Mouse (Mus musculus) embryonic facial prominence, embryonic 13.5 days (tissue): ENCODE measurements around the gene Cphx1. TPM values are rescaled to one million over a fixed set of nuclear protein-coding genes. Genes with fewer than 3 reads are reported as not detected.
"Not testable (repeated sequence)": the region's sequence is repeated elsewhere in the genome, so short reads cannot be mapped to it uniquely, and the experiment has no call there.

ENCODE experiments used
- ATAC-seq: fragments of 200-750 bp; cut with Nextera tagmentation; 2 replicates; pipeline ENCODE4 v1.8.0; 2017; ENCODE audit warnings: low read depth; ENCODE audit not compliant: insufficient number of reproducible peaks, insufficient read depth, low FRiP score, low TSS enrichment
- H3K27ac ChIP-seq: fragments of 300-500 bp; sonication (generic); 2 replicates; pipeline ENCODE4 v1.5.1; 2015; ENCODE audit warnings: moderate library complexity, mild to moderate bottlenecking, inconsistent platforms
- H3K27me3 ChIP-seq: fragments of 300-500 bp; sonication (generic); 2 replicates; pipeline ENCODE4 v1.6.1; 2015; ENCODE audit warnings: mild to moderate bottlenecking, inconsistent platforms
- H3K36me3 ChIP-seq: fragments of 300-500 bp; sonication (generic); 2 replicates; pipeline ENCODE4 v1.6.1; 2015; ENCODE audit warnings: mild to moderate bottlenecking, inconsistent platforms
- H3K4me1 ChIP-seq: fragments of 300-500 bp; sonication (generic); 2 replicates; pipeline ENCODE4 v1.6.1; 2015; ENCODE audit warnings: inconsistent platforms
- H3K4me2 ChIP-seq: fragments of 300-500 bp; sonication (generic); 2 replicates; pipeline ENCODE4 v1.6.1; 2015; ENCODE audit warnings: moderate library complexity, mild to moderate bottlenecking, inconsistent platforms
- H3K4me3 ChIP-seq: fragments of 300-500 bp; sonication (generic); 2 replicates; pipeline ENCODE4 v1.5.1; 2015; ENCODE audit warnings: mild to moderate bottlenecking, inconsistent platforms
- H3K9ac ChIP-seq: fragments of 300-500 bp; sonication (generic); 2 replicates; pipeline ENCODE4 v1.6.1; 2015; ENCODE audit warnings: mild to moderate bottlenecking, inconsistent platforms
- H3K9me3 ChIP-seq: fragments of 300-500 bp; sonication (generic); 2 replicates; pipeline ENCODE4 v1.6.1; 2016; ENCODE audit warnings: inconsistent platforms
- WGBS: fragments of 180-500 bp; shearing (Covaris S2); methylation state at CpG from one replicate; pipeline ENCODE4 v1.1.7; 2015; ENCODE audit warnings: mixed read lengths; 5-methylcytosine and 5-hydroxymethylcytosine counted together
- polyA plus RNA-seq: library from polyadenylated mRNA; unstranded; fragments of >200 nt; fragmentation: Nextera tagmentation; extraction: Ambion mirVana; gene quantifications from 2 replicates; pipeline ENCODE4 v1.2.1, GENCODE M21; 2015

Gene Cphx1
- polyA plus RNA-seq, result not detected in 2 replicates

- not testable (repeated sequence) for ATAC-seq, H3K4me3 ChIP-seq
Observed at GRCm38 (mm10) chr14:25938004-25938403, at the start of gene Cphx1. Gene Cphx1 (plus strand): TSS chr14:25938304.

GRCm38 (mm10) chr14:25894566-25894965 lies 43.5 kb upstream of the Cphx1 start:
- not testable (repeated sequence) for H3K4me1 ChIP-seq, H3K4me3 ChIP-seq, H3K36me3 ChIP-seq, H3K9ac ChIP-seq, ATAC-seq, H3K27ac ChIP-seq, H3K27me3 ChIP-seq, H3K4me2 ChIP-seq, H3K9me3 ChIP-seq
- no CpG with 5 or more reads among the region's 3 CpGs for WGBS

More at GRCm38 (mm10) chr14:25938004-25938403, at the start of gene Cphx1:
- H3K9ac ChIP-seq, H3K9me3 ChIP-seq, H3K4me1 ChIP-seq, H3K4me2 ChIP-seq, H3K27me3 ChIP-seq, H3K36me3 ChIP-seq, H3K27ac ChIP-seq: not testable (repeated sequence)
- no CpG with 5 or more reads among the region's 8 CpGs for WGBS

- H3K4me1 ChIP-seq, H3K4me3 ChIP-seq, H3K9ac ChIP-seq, H3K36me3 ChIP-seq, ATAC-seq, H3K4me2 ChIP-seq, H3K9me3 ChIP-seq, H3K27me3 ChIP-seq, H3K27ac ChIP-seq: not testable (repeated sequence)
- no CpG with 5 or more reads among the region's 7 CpGs for WGBS
Observed at GRCm38 (mm10) chr14:25895686-25896085, 42.4 kb upstream of the Cphx1 start.

- not testable (repeated sequence) for H3K4me3 ChIP-seq, H3K27me3 ChIP-seq, H3K9ac ChIP-seq, H3K36me3 ChIP-seq, H3K9me3 ChIP-seq, ATAC-seq, H3K4me2 ChIP-seq, H3K27ac ChIP-seq, H3K4me1 ChIP-seq
- no CpG with 5 or more reads among the region's 10 CpGs for WGBS
Observed at GRCm38 (mm10) chr14:25903000-25903399, 35.1 kb upstream of the Cphx1 start, which contains the start of gene Plac9a. Gene Plac9a (minus strand): TSS chr14:25903100.

- no CpG with 5 or more reads among the region's 5 CpGs for WGBS
- not testable (repeated sequence) for H3K27ac ChIP-seq, H3K27me3 ChIP-seq, H3K36me3 ChIP-seq, H3K4me2 ChIP-seq, H3K9me3 ChIP-seq, H3K4me3 ChIP-seq, ATAC-seq, H3K9ac ChIP-seq, H3K4me1 ChIP-seq
Observed at GRCm38 (mm10) chr14:25905243-25905642, 32.9 kb upstream of the Cphx1 start.

DNA sequence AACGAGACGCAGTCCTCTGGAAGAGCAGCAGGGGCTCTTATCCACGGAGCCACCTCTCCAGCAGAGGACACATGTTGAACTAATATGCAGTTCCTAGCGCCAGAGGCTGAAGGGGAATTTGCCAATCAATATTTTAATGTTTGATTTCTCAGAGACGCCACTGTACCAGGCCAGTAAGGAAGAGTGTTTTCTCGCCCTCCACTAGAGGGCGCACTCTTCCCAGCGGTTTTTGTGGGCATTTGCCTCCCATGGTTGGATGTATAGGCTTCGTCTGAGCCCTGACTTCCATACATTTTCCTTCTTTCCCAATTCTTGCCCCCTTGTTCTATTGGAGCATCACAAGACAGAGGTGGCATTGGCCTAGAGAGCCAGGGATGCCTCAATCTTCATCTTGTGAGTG lies 30.8 kb upstream of the Cphx1 start:
- H3K36me3 ChIP-seq, H3K4me3 ChIP-seq, ATAC-seq, H3K27me3 ChIP-seq, H3K9me3 ChIP-seq, H3K4me2 ChIP-seq, H3K9ac ChIP-seq, H3K27ac ChIP-seq, H3K4me1 ChIP-seq: not testable (repeated sequence)
- WGBS, result no CpG with 5 or more reads among the region's 9 CpGs

GRCm38 (mm10) chr14:25908976-25909375 lies 29.1 kb upstream of the Cphx1 start:
- H3K27ac ChIP-seq, H3K4me3 ChIP-seq, H3K9ac ChIP-seq, ATAC-seq, H3K4me2 ChIP-seq, H3K9me3 ChIP-seq, H3K27me3 ChIP-seq, H3K4me1 ChIP-seq, H3K36me3 ChIP-seq: not testable (repeated sequence)
- no CpG with 5 or more reads among the region's 8 CpGs for WGBS

GRCm38 (mm10) chr14:25918427-25919170 lies 19.5 kb upstream of the Cphx1 start:
- not testable (repeated sequence) for H3K4me3 ChIP-seq, H3K9ac ChIP-seq, H3K4me1 ChIP-seq, H3K27me3 ChIP-seq, H3K4me2 ChIP-seq, H3K36me3 ChIP-seq, ATAC-seq, H3K27ac ChIP-seq, H3K9me3 ChIP-seq
- WGBS, result no CpG with 5 or more reads among the region's 5 CpGs

GRCm38 (mm10) chr14:25926814-25927561 lies 11.1 kb upstream of the Cphx1 start:
- not testable (repeated sequence) for H3K36me3 ChIP-seq, H3K4me1 ChIP-seq, H3K4me2 ChIP-seq, H3K9me3 ChIP-seq, H3K4me3 ChIP-seq, H3K9ac ChIP-seq, H3K27ac ChIP-seq, H3K27me3 ChIP-seq
- no CpG with 5 or more reads among the region's 44 CpGs for WGBS
- peak; percentile 43; the same call in 1 of the 2 replicates for ATAC-seq

GRCm38 (mm10) chr14:25927562-25927881 lies 10.6 kb upstream of the Cphx1 start, which contains the start of gene Tmem254a:
Gene Tmem254a (minus strand): TSS chr14:25927672.
- H3K36me3 ChIP-seq, H3K4me1 ChIP-seq, H3K4me2 ChIP-seq, H3K27me3 ChIP-seq, H3K9me3 ChIP-seq, H3K4me3 ChIP-seq, ATAC-seq, H3K27ac ChIP-seq, H3K9ac ChIP-seq: not testable (repeated sequence)
- WGBS, result no CpG with 5 or more reads among the region's 10 CpGs

DNA sequence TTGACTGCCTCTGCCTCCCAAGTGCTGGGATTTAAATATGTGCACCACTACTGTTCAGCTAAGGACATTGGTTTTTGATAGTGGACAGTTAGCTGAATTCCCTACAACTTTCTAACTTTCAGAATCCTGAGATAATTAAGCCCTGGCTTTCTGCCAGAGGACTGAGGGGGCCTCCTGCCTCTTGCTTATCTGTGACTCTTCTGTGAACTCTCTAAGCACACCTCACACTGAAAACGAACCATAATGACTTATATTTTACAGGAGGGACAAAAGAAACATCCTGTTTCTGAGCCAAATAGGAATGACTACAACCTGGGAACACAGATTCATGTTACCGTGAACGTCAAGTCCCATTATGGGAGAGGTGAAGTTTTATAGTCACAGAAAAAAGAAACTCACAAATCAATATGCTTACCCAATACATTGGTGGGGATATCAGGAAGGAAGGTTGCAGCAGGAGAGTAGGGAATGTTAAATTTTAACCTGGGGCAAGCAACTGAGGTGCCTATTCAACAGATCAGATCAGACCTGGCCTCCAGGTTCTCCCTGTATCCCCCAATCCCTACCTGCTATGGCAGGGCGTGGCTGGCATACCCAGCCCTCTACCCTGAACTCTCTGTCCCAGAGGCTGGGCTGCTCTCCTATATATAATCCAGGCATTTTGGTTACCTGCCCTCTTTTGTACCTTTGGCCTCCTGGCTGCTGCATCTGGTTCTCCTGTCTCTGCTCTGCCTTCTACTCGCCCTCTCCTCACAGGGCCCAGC lies 1.1 kb upstream of the Cphx1 start:
- not testable (repeated sequence) for H3K4me3 ChIP-seq, H3K4me1 ChIP-seq, H3K27ac ChIP-seq, H3K27me3 ChIP-seq, H3K4me2 ChIP-seq, H3K9me3 ChIP-seq, H3K36me3 ChIP-seq, H3K9ac ChIP-seq, ATAC-seq
- no CpG with 5 or more reads among the region's 5 CpGs for WGBS
